Mouse (Mus musculus) megakaryocyte, embryonic 14.5 days (primary cell): Measurements from ENCODE around the gene Trp53inp2.

ENCODE experiments used
- FLI1 ChIP-seq: IDR thresholded peaks from 2 replicates; pipeline ENCODE4 v1.6.1; 2012; ENCODE audit warnings: low read length, inconsistent platforms, mixed read lengths
- GATA1 ChIP-seq: IDR thresholded peaks from 3 replicates; pipeline ENCODE4 v1.6.1; 2012; ENCODE audit warnings: mixed read lengths, low read length, inconsistent platforms, borderline replicate concordance

- TF ChIP-seq FLI1: no peak
- TF ChIP-seq GATA1: no peak
These were observed 11.5 kb upstream of the Trp53inp2 start for GRCm38 (mm10) chr2:155369333-155369883.
